Mouse (Mus musculus) stomach, postnatal 0 days (tissue): Measurements from ENCODE around the gene Thbs4.

ENCODE experiments used
- CTCF ChIP-seq: IDR thresholded peaks from 2 replicates; pipeline ENCODE4 v1.5.1; 2016; ENCODE audit warnings: antibody characterized with exemption, low read depth, mild to moderate bottlenecking, moderate library complexity
- EP300 ChIP-seq: optimal IDR thresholded peaks from 2 replicates; pipeline ENCODE3; 2016; ENCODE audit warnings: antibody characterized with exemption

- TF ChIP-seq CTCF (no peak), EP300 (no peak)
Measured at GRCm38 (mm10) chr13:92717851-92718665, 76.6 kb downstream of the Thbs4 start.
